Mouse (Mus musculus) liver, embryonic 14.5 days (tissue): ENCODE measurements at regions not wholly inside any gene's neighbourhood (a gene's known extent, or its start where the extent isn't known, plus 50 kb on each side); places are given as distances from the start of the nearest gene placed in this dataset.

Experiments used
- CTCF ChIP-seq: IDR thresholded peaks from 2 replicates; pipeline ENCODE4 v1.5.1; 2016; ENCODE audit warnings: antibody characterized with exemption, low read depth, control low read depth
- EP300 ChIP-seq: IDR thresholded peaks from 2 replicates; pipeline ENCODE4 v1.6.1; 2016; ENCODE audit warnings: antibody characterized with exemption, low read depth

DNA sequence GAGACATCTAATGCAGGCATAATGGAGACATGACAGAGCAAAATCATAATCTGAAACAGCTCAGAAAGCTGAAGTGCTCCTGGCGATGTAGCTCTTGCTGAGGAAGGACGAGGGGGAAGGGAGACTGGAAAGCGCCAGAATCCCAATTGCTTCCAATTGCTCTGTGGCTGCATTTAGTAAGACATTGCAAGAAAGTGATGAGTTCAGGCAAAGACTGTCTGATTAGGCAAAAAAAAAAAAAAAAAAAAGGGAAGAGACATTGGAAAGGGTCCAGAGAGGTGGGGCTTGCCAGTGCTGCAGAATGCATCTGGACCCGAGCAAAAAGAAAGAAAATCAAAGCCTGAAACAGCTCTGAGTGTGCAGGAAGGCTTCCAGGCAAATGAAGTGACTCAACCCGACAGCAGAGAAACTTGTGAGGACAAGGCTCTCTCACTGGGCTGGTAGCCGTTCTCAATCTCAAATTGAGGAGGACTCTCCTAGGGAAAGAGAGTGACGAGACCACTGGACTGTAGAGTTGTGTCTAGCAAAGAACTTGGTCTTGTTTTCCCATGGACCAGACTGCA is 94.8 kb upstream of the Grip1 start:
- TF ChIP-seq CTCF: no peak
- TF ChIP-seq EP300: no peak
